Mouse (Mus musculus): ENCODE results near the gene Dnajb12.

- TF ChIP-seq POLR2A (IDR thresholded peaks at IDR 0.05; ENCODE audit: low read depth, low read length) (no peak), CTCF (IDR thresholded peaks at IDR 0.05; ENCODE audit: extremely low read depth, insufficient read length, insufficient replicate concordance, low read depth, low read length) (no peak)
These were observed 34.7 kb upstream of the Dnajb12 start for GRCm38 (mm10) chr10:59844686-59845085.
